Mouse (Mus musculus) thymus, adult 18-20 months (tissue): ENCODE results near the gene Pnlip.

Experiments
- DNase-seq, 2 experiments: peaks; one replicate each; pipeline ENCODE4 v3.0.0; 2022; ENCODE audit warnings: mixed read lengths in 2 of 2

The Pnlip gene

GRCm38 (mm10) chr19:58727756-58728155 is 75.5 kb downstream of the Pnlip start:
- DNase-seq, result no peak

- DNase-seq, result no peak
Observed at GRCm38 (mm10) chr19:58728445-58729031, 76.2 kb downstream of the Pnlip start, which contains the start of gene Pnliprp1. Gene Pnliprp1 (plus strand): TSS chr19:58728887.
